Mouse (Mus musculus): Measurements from ENCODE around the gene Cacnb3. TPM values are rescaled to one million over a fixed set of nuclear protein-coding genes. Genes with fewer than 3 reads are reported as not detected.

Cacnb3 gene
- polyA plus RNA-seq, 1 experiment = 127 TPM

DNA sequence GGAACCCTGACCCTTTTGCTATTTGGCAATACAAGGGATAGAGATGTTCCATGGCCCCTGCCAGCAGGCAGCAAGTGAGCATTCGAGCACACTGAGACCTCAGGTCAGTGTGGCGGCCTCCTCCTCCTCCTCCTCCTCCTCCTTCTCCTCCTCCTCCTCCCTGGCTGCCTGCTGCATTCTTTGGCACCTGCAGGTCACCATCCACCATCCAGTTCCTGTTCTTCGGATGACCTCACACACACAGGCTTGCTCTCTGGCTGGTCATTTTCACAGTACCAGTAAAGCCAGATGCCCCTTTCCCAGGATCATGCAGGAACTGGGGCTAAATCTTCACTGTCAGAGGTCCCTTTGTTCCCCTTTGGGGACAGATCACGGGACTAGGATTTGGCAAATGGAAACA, 39.2 kb upstream of the Cacnb3 start:
- H3K27me3 ChIP-seq (ENCODE audit: control insufficient read depth, insufficient read depth, low read length) = no peaks in the 10 kb centered on the region
- H3K4me3 ChIP-seq (ENCODE audit: control insufficient read depth, insufficient read depth, low read length) = no peak overlapping the region
- H3K4me1 ChIP-seq (replicated peaks; ENCODE audit: control insufficient read depth, insufficient read depth, low read length) = peaks cover 44% of the 10 kb centered on the region
- WGBS = 86% methylated on average over 4 of the region's 4 CpGs
- peaks cover 50% of the 10 kb centered on the region for H3K36me3 ChIP-seq (ENCODE audit: control insufficient read depth, insufficient read depth, low read length)
- no peak for DNase-seq
- no peak for TF ChIP-seq CTCF (IDR thresholded peaks at IDR 0.05; ENCODE audit: borderline replicate concordance, control insufficient read depth, extremely low read depth, insufficient read depth, low read length, poor library complexity)
- no peak for TF ChIP-seq POLR2A (IDR thresholded peaks at IDR 0.05; ENCODE audit: control insufficient read depth, extremely low read depth, insufficient read depth, low read length, poor library complexity)
- 0 out of 2 replicates have a peak overlapping the region, but pooled peaks have one; percentile 84 for H3K27ac ChIP-seq (ENCODE audit: control insufficient read depth, insufficient read depth, low read length)

- TF ChIP-seq POLR2A (IDR thresholded peaks at IDR 0.05; ENCODE audit: control insufficient read depth, extremely low read depth, insufficient read depth, low read length, poor library complexity) = no peak
- TF ChIP-seq CTCF (IDR thresholded peaks at IDR 0.05; ENCODE audit: borderline replicate concordance, control insufficient read depth, extremely low read depth, insufficient read depth, low read length, poor library complexity) = no peak
- Histone ChIP-seq H3K27me3 (ENCODE audit: control insufficient read depth, insufficient read depth, low read length) (no peaks in the 10 kb centered on the region), H3K27ac (ENCODE audit: control insufficient read depth, insufficient read depth, low read length) (no peak overlapping the region), H3K4me3 (ENCODE audit: control insufficient read depth, insufficient read depth, low read length) (no peak overlapping the region), H3K4me1 (replicated peaks; ENCODE audit: control insufficient read depth, insufficient read depth, low read length) (peaks cover 24% of the 10 kb centered on the region), H3K36me3 (ENCODE audit: control insufficient read depth, insufficient read depth, low read length) (peaks cover 73% of the 10 kb centered on the region)
- 97% methylated on average over 19 of the region's 19 CpGs for WGBS
- no peak for DNase-seq
These were observed 36.4 kb upstream of the Cacnb3 start for GRCm38 (mm10) chr15:98594193-98594592.

GRCm38 (mm10) chr15:98595049-98595448, 35.6 kb upstream of the Cacnb3 start:
- Histone ChIP-seq H3K4me3 (ENCODE audit: control insufficient read depth, insufficient read depth, low read length) (no peak overlapping the region), H3K27ac (ENCODE audit: control insufficient read depth, insufficient read depth, low read length) (no peak overlapping the region), H3K36me3 (ENCODE audit: control insufficient read depth, insufficient read depth, low read length) (peaks cover 77% of the 10 kb centered on the region), H3K27me3 (ENCODE audit: control insufficient read depth, insufficient read depth, low read length) (no peaks in the 10 kb centered on the region), H3K4me1 (replicated peaks; ENCODE audit: control insufficient read depth, insufficient read depth, low read length) (peaks cover 18% of the 10 kb centered on the region)
- 94% methylated on average over 5 of the region's 5 CpGs for WGBS
- TF ChIP-seq CTCF (IDR thresholded peaks at IDR 0.05; ENCODE audit: borderline replicate concordance, control insufficient read depth, extremely low read depth, insufficient read depth, low read length, poor library complexity) (no peak), POLR2A (IDR thresholded peaks at IDR 0.05; ENCODE audit: control insufficient read depth, extremely low read depth, insufficient read depth, low read length, poor library complexity) (no peak)
- DNase-seq = no peak

- Histone ChIP-seq H3K27me3 (ENCODE audit: control insufficient read depth, insufficient read depth, low read length) (no peaks in the 10 kb centered on the region), H3K4me3 (ENCODE audit: control insufficient read depth, insufficient read depth, low read length) (no peak overlapping the region), H3K4me1 (replicated peaks; ENCODE audit: control insufficient read depth, insufficient read depth, low read length) (peaks cover 4% of the 10 kb centered on the region), H3K27ac (ENCODE audit: control insufficient read depth, insufficient read depth, low read length) (no peak overlapping the region), H3K36me3 (ENCODE audit: control insufficient read depth, insufficient read depth, low read length) (peaks cover 80% of the 10 kb centered on the region)
- no peak for DNase-seq
- TF ChIP-seq CTCF (IDR thresholded peaks at IDR 0.05; ENCODE audit: borderline replicate concordance, control insufficient read depth, extremely low read depth, insufficient read depth, low read length, poor library complexity) (no peak), POLR2A (IDR thresholded peaks at IDR 0.05; ENCODE audit: control insufficient read depth, extremely low read depth, insufficient read depth, low read length, poor library complexity) (no peak)
- 97% methylated on average over 14 of the region's 14 CpGs for WGBS
These were observed 34.0 kb upstream of the Cacnb3 start for GRCm38 (mm10) chr15:98596609-98597008.

DNA sequence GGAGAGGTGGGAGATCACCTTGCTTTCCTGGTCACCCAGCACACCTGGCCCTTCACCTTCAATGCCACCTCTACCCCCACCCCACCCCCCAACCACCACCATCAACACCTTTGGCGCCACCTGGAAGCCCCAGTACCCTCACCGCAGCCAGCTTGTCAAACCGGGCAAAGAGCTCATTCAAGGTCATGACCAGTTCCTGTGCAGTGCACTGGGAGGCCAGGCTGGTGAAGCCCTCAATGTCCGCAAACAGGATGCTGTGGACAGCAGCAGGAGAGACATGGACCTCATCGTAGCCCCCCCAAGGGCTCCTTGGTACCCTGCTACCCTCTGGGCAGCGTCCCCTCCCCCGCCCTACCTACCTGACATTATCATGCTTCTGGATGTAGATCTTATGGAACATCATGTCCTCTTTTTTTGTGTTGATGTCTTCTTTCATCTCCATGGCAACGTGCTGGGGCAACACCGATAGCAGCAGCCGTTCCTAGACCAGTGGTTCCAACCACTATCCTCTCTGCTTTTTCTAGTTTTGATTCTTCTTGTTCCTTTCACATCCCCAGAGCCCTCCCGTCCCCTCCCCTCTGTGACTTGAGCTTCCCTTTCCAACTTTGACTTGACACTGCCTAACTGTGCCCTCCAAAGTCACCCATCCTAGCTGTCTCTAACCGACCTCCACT, 30.5 kb upstream of the Cacnb3 start:
- WGBS = 89% methylated on average over 12 of the region's 12 CpGs
- Histone ChIP-seq H3K36me3 (ENCODE audit: control insufficient read depth, insufficient read depth, low read length) (peaks cover 59% of the 10 kb centered on the region), H3K27me3 (ENCODE audit: control insufficient read depth, insufficient read depth, low read length) (no peaks in the 10 kb centered on the region), H3K4me1 (replicated peaks; ENCODE audit: control insufficient read depth, insufficient read depth, low read length) (peaks cover 22% of the 10 kb centered on the region), H3K4me3 (ENCODE audit: control insufficient read depth, insufficient read depth, low read length) (no peak overlapping the region), H3K27ac (ENCODE audit: control insufficient read depth, insufficient read depth, low read length) (no peak overlapping the region)
- DNase-seq = no peak
- no peak for TF ChIP-seq POLR2A (IDR thresholded peaks at IDR 0.05; ENCODE audit: control insufficient read depth, extremely low read depth, insufficient read depth, low read length, poor library complexity)
- no peak for TF ChIP-seq CTCF (IDR thresholded peaks at IDR 0.05; ENCODE audit: borderline replicate concordance, control insufficient read depth, extremely low read depth, insufficient read depth, low read length, poor library complexity)

DNA sequence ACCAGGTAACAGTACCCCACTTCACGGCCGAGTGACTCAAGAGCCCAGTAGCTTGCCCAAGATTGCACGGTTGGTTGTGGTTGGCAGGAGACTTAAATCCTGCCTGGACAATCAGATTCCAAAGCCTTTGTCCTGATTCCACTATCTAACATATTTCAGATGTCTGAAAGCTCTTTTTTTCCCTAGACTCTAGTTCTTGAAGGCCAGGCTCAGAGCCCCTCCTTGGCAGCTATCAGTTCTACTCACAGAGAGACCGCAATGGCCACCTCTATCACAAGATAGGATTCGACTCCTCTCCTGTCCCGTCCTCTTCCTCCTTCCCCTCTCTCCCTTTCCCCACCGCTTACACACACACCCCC, 28.8 kb upstream of the Cacnb3 start:
- 93% methylated on average over 7 of the region's 7 CpGs for WGBS
- Histone ChIP-seq H3K4me1 (replicated peaks; ENCODE audit: control insufficient read depth, insufficient read depth, low read length) (peaks cover 25% of the 10 kb centered on the region), H3K27ac (ENCODE audit: control insufficient read depth, insufficient read depth, low read length) (no peak overlapping the region), H3K27me3 (ENCODE audit: control insufficient read depth, insufficient read depth, low read length) (no peaks in the 10 kb centered on the region), H3K4me3 (ENCODE audit: control insufficient read depth, insufficient read depth, low read length) (no peak overlapping the region), H3K36me3 (ENCODE audit: control insufficient read depth, insufficient read depth, low read length) (peaks cover 42% of the 10 kb centered on the region)
- TF ChIP-seq CTCF (IDR thresholded peaks at IDR 0.05; ENCODE audit: borderline replicate concordance, control insufficient read depth, extremely low read depth, insufficient read depth, low read length, poor library complexity) = no peak
- no peak for TF ChIP-seq POLR2A (IDR thresholded peaks at IDR 0.05; ENCODE audit: control insufficient read depth, extremely low read depth, insufficient read depth, low read length, poor library complexity)
- DNase-seq = no peak

All from thymus, adult 2 months (tissue).